Mouse (Mus musculus): ENCODE results near the gene Dnajc28. TPM values are rescaled to one million over a fixed set of nuclear protein-coding genes. Genes with fewer than 3 reads are reported as not detected.

Gene Dnajc28
- polyA plus RNA-seq, 1 experiment from 2014 or later, result 5.8 TPM

DNA sequence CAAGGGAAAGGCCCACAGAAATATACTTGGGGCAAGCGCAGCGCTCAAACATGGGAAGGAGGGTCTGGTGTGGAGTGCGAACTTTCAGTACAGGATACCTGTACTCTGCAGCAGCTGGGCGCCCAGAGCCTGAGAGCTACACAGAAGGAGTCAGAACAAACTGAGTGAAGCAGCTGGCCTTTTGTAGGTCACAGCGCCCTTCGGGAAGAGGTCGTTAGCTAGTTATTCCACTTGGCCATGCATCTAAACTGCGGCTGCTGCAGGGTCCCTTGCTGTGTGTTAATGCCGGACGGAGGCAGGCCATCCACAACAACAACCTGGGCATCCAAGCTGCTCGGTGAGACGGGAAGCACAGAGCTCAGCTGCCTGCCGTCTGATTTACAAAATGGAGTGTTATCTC, 43.7 kb downstream of the Dnajc28 start:
- Histone ChIP-seq H3K4me3 (ENCODE audit: control insufficient read depth in 1 of 2, insufficient read depth in 1 of 2, low read depth in 1 of 2, low read length in 2 of 2) (no peak overlapping the region), H3K4me2 (ENCODE audit: low read length) (no peak overlapping the region), H3K27ac (replicated peaks in 1 of 2; ENCODE audit: control insufficient read depth in 1 of 2, insufficient read depth in 1 of 2, low read depth in 2 of 2, low read length in 2 of 2) (no peak overlapping the region), H3K27me3 (ENCODE audit: control insufficient read depth, insufficient read depth, low read length) (no peaks in the 10 kb centered on the region), H3K4me1 (ENCODE audit: control insufficient read depth in 2 of 2, insufficient read depth in 2 of 2, low read length in 2 of 2) (no peaks in the 10 kb centered on the region), H3K9ac (ENCODE audit: low read length) (no peak overlapping the region), H3K9me3 (ENCODE audit: control insufficient read depth, low read length) (no peaks in the 10 kb centered on the region), H3K36me3 (ENCODE audit: control insufficient read depth, insufficient read depth, low read length) (peaks cover 25% of the 10 kb centered on the region)
- ATAC-seq (ENCODE audit: insufficient number of reproducible peaks, insufficient read depth, low FRiP score, low read depth), result no peak
- 61% methylated on average over 13 of the region's 13 CpGs for WGBS

- no peak for ATAC-seq (ENCODE audit: insufficient number of reproducible peaks, insufficient read depth, low FRiP score, low read depth)
- no peak overlapping the region for H3K4me2 ChIP-seq (ENCODE audit: low read length)
- no peak overlapping the region for H3K27ac ChIP-seq (replicated peaks in 1 of 2; ENCODE audit: control insufficient read depth in 1 of 2, insufficient read depth in 1 of 2, low read depth in 2 of 2, low read length in 2 of 2)
- no peaks in the 10 kb centered on the region for H3K9me3 ChIP-seq (ENCODE audit: control insufficient read depth, low read length)
- H3K4me3 ChIP-seq (ENCODE audit: control insufficient read depth in 1 of 2, insufficient read depth in 1 of 2, low read depth in 1 of 2, low read length in 2 of 2), result no peak overlapping the region
- no peaks in the 10 kb centered on the region for H3K4me1 ChIP-seq (ENCODE audit: control insufficient read depth in 2 of 2, insufficient read depth in 2 of 2, low read length in 2 of 2)
- H3K9ac ChIP-seq (ENCODE audit: low read length), result no peak overlapping the region
- 50% methylated on average over 3 of the region's 3 CpGs for WGBS
- no peaks in the 10 kb centered on the region for H3K27me3 ChIP-seq (ENCODE audit: control insufficient read depth, insufficient read depth, low read length)
- H3K36me3 ChIP-seq (ENCODE audit: control insufficient read depth, insufficient read depth, low read length), result peaks cover 2% of the 10 kb centered on the region; the same call in 1 of the 2 replicates
These were observed 47.7 kb downstream of the Dnajc28 start for GRCm38 (mm10) chr16:91571105-91571504.

- Histone ChIP-seq H3K4me1 (ENCODE audit: control insufficient read depth in 2 of 2, insufficient read depth in 2 of 2, low read length in 2 of 2) (no peaks in the 10 kb centered on the region; a peak in 1 of 4 replicates), H3K9ac (ENCODE audit: low read length) (no peak overlapping the region), H3K36me3 (ENCODE audit: control insufficient read depth, insufficient read depth, low read length) (peaks cover 10% of the 10 kb centered on the region), H3K27ac (replicated peaks in 1 of 2; ENCODE audit: control insufficient read depth in 1 of 2, insufficient read depth in 1 of 2, low read depth in 2 of 2, low read length in 2 of 2) (no peak overlapping the region), H3K27me3 (ENCODE audit: control insufficient read depth, insufficient read depth, low read length) (no peaks in the 10 kb centered on the region), H3K9me3 (ENCODE audit: control insufficient read depth, low read length) (no peaks in the 10 kb centered on the region), H3K4me3 (ENCODE audit: control insufficient read depth in 1 of 2, insufficient read depth in 1 of 2, low read depth in 1 of 2, low read length in 2 of 2) (no peak overlapping the region), H3K4me2 (ENCODE audit: low read length) (no peak overlapping the region)
- 83% methylated on average over 10 of the region's 10 CpGs for WGBS
- ATAC-seq (ENCODE audit: insufficient number of reproducible peaks, insufficient read depth, low FRiP score, low read depth), result no peak
These were observed 49.9 kb downstream of the Dnajc28 start for GRCm38 (mm10) chr16:91568960-91569359.

DNA sequence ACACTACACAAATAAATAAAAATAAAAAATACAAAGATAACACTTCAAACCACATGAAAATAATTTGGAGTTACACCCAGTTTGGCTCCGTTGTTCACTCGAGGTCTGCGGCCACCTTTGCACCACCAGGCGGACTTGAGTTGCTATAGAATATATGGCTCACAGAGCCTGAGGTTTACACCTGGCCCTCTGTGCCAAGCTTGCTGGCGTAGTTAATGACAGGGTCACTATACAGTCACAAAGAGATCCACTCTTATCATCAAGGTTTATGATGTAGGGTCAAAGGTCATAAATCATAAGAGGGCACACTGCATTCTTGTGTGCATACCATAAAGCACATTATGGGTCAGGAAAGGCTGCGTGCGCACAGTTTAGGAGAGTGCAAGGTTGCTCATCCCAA, 52.8 kb downstream of the Dnajc28 start:
- Histone ChIP-seq H3K4me2 (ENCODE audit: low read length) (no peak overlapping the region), H3K4me3 (ENCODE audit: control insufficient read depth in 1 of 2, insufficient read depth in 1 of 2, low read depth in 1 of 2, low read length in 2 of 2) (no peak overlapping the region), H3K9me3 (ENCODE audit: control insufficient read depth, low read length) (no peaks in the 10 kb centered on the region), H3K27ac (replicated peaks in 1 of 2; ENCODE audit: control insufficient read depth in 1 of 2, insufficient read depth in 1 of 2, low read depth in 2 of 2, low read length in 2 of 2) (no peak overlapping the region), H3K27me3 (ENCODE audit: control insufficient read depth, insufficient read depth, low read length) (no peaks in the 10 kb centered on the region), H3K4me1 (ENCODE audit: control insufficient read depth in 2 of 2, insufficient read depth in 2 of 2, low read length in 2 of 2) (no peaks in the 10 kb centered on the region; a peak in 1 of 4 replicates), H3K36me3 (ENCODE audit: control insufficient read depth, insufficient read depth, low read length) (peaks cover 40% of the 10 kb centered on the region), H3K9ac (ENCODE audit: low read length) (no peak overlapping the region)
- 88% methylated on average over 7 of the region's 7 CpGs for WGBS
- no peak for ATAC-seq (ENCODE audit: insufficient number of reproducible peaks, insufficient read depth, low FRiP score, low read depth)

DNA sequence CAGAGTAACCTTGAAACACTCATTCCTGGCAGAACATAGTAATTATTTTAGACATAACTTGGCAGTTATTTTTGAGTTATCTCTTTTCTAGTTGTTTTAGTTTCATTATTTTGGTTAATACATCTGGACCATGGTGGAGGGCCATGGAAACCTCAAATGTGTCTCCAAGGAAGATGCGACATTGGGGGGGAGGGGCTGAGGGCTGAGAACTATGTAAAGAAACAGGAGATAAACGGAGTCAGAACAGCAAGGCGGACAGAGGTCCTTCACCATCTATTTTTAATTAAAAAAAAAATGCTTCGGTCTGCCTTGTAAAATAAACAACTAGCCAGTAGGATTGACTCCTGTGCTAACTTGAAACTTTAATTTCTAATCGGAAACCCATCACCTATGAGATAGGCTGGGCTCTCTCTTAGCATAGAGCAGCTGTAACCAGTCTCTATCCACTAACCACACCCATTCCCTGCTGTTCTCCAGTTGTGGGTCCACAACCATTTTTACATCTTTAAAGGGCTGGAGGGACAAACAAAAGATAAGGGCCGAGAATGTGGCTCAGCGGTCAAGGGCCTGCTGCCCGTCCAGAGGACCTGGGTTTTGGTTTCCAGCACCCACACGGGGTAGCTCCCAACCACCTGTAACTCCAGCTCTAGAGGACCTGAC, 53.4 kb downstream of the Dnajc28 start:
- peaks cover 46% of the 10 kb centered on the region for H3K36me3 ChIP-seq (ENCODE audit: control insufficient read depth, insufficient read depth, low read length)
- no peak overlapping the region for H3K4me3 ChIP-seq (ENCODE audit: control insufficient read depth in 1 of 2, insufficient read depth in 1 of 2, low read depth in 1 of 2, low read length in 2 of 2)
- no peak for ATAC-seq (ENCODE audit: insufficient number of reproducible peaks, insufficient read depth, low FRiP score, low read depth)
- 47% methylated on average over 9 of the region's 9 CpGs for WGBS
- H3K27me3 ChIP-seq (ENCODE audit: control insufficient read depth, insufficient read depth, low read length), result no peaks in the 10 kb centered on the region
- no peak overlapping the region for H3K27ac ChIP-seq (replicated peaks in 1 of 2; ENCODE audit: control insufficient read depth in 1 of 2, insufficient read depth in 1 of 2, low read depth in 2 of 2, low read length in 2 of 2)
- no peak overlapping the region for H3K9ac ChIP-seq (ENCODE audit: low read length)
- no peaks in the 10 kb centered on the region for H3K9me3 ChIP-seq (ENCODE audit: control insufficient read depth, low read length)
- H3K4me2 ChIP-seq (ENCODE audit: low read length), result no peak overlapping the region
- H3K4me1 ChIP-seq (ENCODE audit: control insufficient read depth in 2 of 2, insufficient read depth in 2 of 2, low read length in 2 of 2), result no peaks in the 10 kb centered on the region; a peak in 1 of 4 replicates

DNA sequence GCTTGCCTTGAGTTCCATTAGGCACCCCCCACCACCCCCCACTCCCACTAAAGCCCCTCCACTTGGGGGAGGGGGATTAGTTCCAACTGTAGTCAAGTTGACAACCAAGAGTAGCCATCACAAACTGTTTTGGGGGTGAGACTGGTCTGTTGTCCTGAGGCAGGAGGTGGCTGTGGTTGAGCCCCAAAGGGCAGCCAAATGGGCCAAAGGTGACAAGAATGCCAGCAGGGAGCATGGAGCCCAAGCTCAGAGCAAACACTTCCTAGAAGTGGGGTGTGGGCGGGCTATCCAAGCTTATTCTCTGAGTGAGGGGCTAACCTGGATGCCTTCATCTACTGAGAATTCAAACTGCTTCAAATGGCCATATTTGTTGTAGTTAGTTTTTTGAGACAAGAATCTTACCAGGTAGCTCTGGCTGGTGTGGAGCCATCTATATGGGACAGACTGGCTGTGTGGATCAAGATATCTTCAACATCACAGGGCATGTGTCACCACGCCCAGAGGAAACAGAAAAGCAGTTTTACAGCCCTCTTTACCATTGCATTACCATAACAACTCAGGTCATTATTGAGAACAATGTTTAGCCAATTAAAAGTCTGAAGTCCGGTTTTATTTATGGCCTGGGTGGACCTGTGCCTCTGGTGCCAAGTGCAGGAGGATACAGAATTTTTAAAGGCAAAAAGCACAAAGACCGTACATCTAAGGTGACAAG, 54.1 kb downstream of the Dnajc28 start:
- Histone ChIP-seq H3K9me3 (ENCODE audit: control insufficient read depth, low read length) (no peaks in the 10 kb centered on the region), H3K36me3 (ENCODE audit: control insufficient read depth, insufficient read depth, low read length) (peaks cover 53% of the 10 kb centered on the region), H3K4me1 (ENCODE audit: control insufficient read depth in 2 of 2, insufficient read depth in 2 of 2, low read length in 2 of 2) (no peaks in the 10 kb centered on the region; a peak in 1 of 4 replicates), H3K4me2 (ENCODE audit: low read length) (no peak overlapping the region), H3K4me3 (ENCODE audit: control insufficient read depth in 1 of 2, insufficient read depth in 1 of 2, low read depth in 1 of 2, low read length in 2 of 2) (no peak overlapping the region), H3K27me3 (ENCODE audit: control insufficient read depth, insufficient read depth, low read length) (no peaks in the 10 kb centered on the region), H3K9ac (ENCODE audit: low read length) (no peak overlapping the region), H3K27ac (replicated peaks in 1 of 2; ENCODE audit: control insufficient read depth in 1 of 2, insufficient read depth in 1 of 2, low read depth in 2 of 2, low read length in 2 of 2) (no peak overlapping the region)
- 80% methylated on average over 4 of the region's 4 CpGs for WGBS
- ATAC-seq (ENCODE audit: insufficient number of reproducible peaks, insufficient read depth, low FRiP score, low read depth), result no peak

All from heart, embryonic 14.5 days (tissue).